Mouse (Mus musculus) liver, postnatal 0 days (tissue): ENCODE data around the gene Olfr282.

Experiments used
- CTCF ChIP-seq: sonication (generic); IDR thresholded peaks from 2 replicates; pipeline ENCODE4 v1.5.1; 2016; ENCODE audit warnings: antibody characterized with exemption, low read depth
- EP300 ChIP-seq: IDR thresholded peaks from 2 replicates; pipeline ENCODE4 v1.6.1; 2016; ENCODE audit warnings: antibody characterized with exemption, low read depth, mild to moderate bottlenecking

DNA sequence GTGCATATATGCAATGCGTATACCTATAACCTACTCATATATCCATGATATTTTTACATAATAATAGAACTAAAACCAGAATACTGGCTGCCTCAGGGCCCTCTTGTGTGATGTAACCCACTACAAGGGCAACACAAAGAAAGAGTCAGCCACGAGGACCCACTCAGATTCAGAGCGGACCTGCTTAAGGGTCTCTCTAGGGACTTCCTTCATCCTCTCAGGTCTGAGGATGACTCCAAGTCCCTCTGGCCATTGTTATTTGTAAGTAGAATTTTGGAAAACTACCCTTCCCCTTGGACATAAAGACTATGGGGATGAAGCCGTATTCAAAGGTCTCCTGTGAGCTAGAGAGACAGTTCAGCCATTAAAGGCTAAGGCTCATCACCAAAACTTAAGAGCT, 38.6 kb downstream of the Olfr282 start, which contains the start of gene OR5BS1P:
- TF ChIP-seq CTCF, result no peak
- no peak for TF ChIP-seq EP300
